Mouse (Mus musculus): ENCODE measurements around the gene Cdk5rap3. TPM values are rescaled to one million over a fixed set of nuclear protein-coding genes. Genes with fewer than 3 reads are reported as not detected.

The Cdk5rap3 gene
- total RNA-seq (2014; fragmentation: Nextera tagmentation) (30.6 and 31.7 TPM in 2 replicates), total RNA-seq (2017) (51.3 and 59.3 TPM in 2 replicates), polyA plus RNA-seq (2012) (63.6 TPM in 2 replicates)

GRCm38 (mm10) chr11:96916044-96916884 lies at the start of gene Cdk5rap3:
Gene Cdk5rap3, minus strand, starts transcription at chr11:96916496.
- Histone ChIP-seq H3K36me3 (replicated peaks) (peaks cover 39% of the 10 kb centered on the region), H3K9me3 (replicated peaks) (no peaks in the 10 kb centered on the region), H3K4me3 (ENCODE audit: low read depth, low read length) (peak within 1 kb of the TSS; percentile 79), H3K27me3 (ENCODE audit: insufficient read depth, low read length) (no peaks in the 10 kb centered on the region), H3K4me1 (ENCODE audit: insufficient read depth, low read depth, low read length) (peaks cover 68% of the 10 kb centered on the region)
- TF ChIP-seq GATA2 (IDR thresholded peaks at IDR 0.05; ENCODE audit: borderline replicate concordance, low read depth, low read length), result no peak
- no peak for TF ChIP-seq TAL1 (conservative IDR thresholded peaks at IDR 0.05; ENCODE audit: low read depth, low read length)
- TF ChIP-seq CTCF (IDR thresholded peaks at IDR 0.05; ENCODE audit: low read depth, low read length), result peak; percentile 38
- no peak for TF ChIP-seq GATA1 (IDR thresholded peaks at IDR 0.05; ENCODE audit: borderline replicate concordance, low read length)
- no peak for TF ChIP-seq POLR2AphosphoS5 (IDR thresholded peaks at IDR 0.05; ENCODE audit: insufficient replicate concordance, low read depth, low read length)
- ATAC-seq (ENCODE audit: extremely low read depth, insufficient number of reproducible peaks, low FRiP score, poor library complexity, severe bottlenecking) (peak; percentile 98), DNase-seq (ENCODE audit: low spot score) (peak; percentile 95)

- Histone ChIP-seq H3K4me1 (ENCODE audit: insufficient read depth, low read depth, low read length) (peaks cover 80% of the 10 kb centered on the region), H3K36me3 (replicated peaks) (peaks cover 93% of the 10 kb centered on the region), H3K27me3 (ENCODE audit: insufficient read depth, low read length) (no peaks in the 10 kb centered on the region; the same call in 1 of the 2 replicates), H3K9me3 (replicated peaks) (no peaks in the 10 kb centered on the region), H3K4me3 (ENCODE audit: low read depth, low read length) (no peak overlapping the region)
- DNase-seq (ENCODE audit: low spot score) (peak; percentile 64), ATAC-seq (ENCODE audit: extremely low read depth, insufficient number of reproducible peaks, low FRiP score, poor library complexity, severe bottlenecking) (peak; percentile 40; the same call in 1 of the 2 replicates)
- TF ChIP-seq POLR2AphosphoS5 (IDR thresholded peaks at IDR 0.05; ENCODE audit: insufficient replicate concordance, low read depth, low read length) (no peak), CTCF (IDR thresholded peaks at IDR 0.05; ENCODE audit: low read depth, low read length) (peak; percentile 72)
These were observed 47.3 kb upstream of the Cdk5rap3 start for GRCm38 (mm10) chr11:96963580-96963979.

GRCm38 (mm10) chr11:96957061-96957805 lies 40.9 kb upstream of the Cdk5rap3 start:
- TF ChIP-seq POLR2AphosphoS5 (IDR thresholded peaks at IDR 0.05; ENCODE audit: insufficient replicate concordance, low read depth, low read length) (no peak), GATA1 (IDR thresholded peaks at IDR 0.05; ENCODE audit: borderline replicate concordance, low read length) (no peak), GATA2 (IDR thresholded peaks at IDR 0.05; ENCODE audit: borderline replicate concordance, low read depth, low read length) (no peak), CTCF (IDR thresholded peaks at IDR 0.05; ENCODE audit: low read depth, low read length) (no peak), TAL1 (conservative IDR thresholded peaks at IDR 0.05; ENCODE audit: low read depth, low read length) (no peak)
- ATAC-seq (ENCODE audit: extremely low read depth, insufficient number of reproducible peaks, low FRiP score, poor library complexity, severe bottlenecking), result no peak
- H3K36me3 ChIP-seq (replicated peaks), result peaks cover 98% of the 10 kb centered on the region
- H3K4me1 ChIP-seq (ENCODE audit: insufficient read depth, low read depth, low read length), result peaks cover 93% of the 10 kb centered on the region
- no peaks in the 10 kb centered on the region for H3K9me3 ChIP-seq (replicated peaks)
- DNase-seq (ENCODE audit: low spot score), result no peak
- H3K27me3 ChIP-seq (ENCODE audit: insufficient read depth, low read length), result no peaks in the 10 kb centered on the region; the same call in 1 of the 2 replicates
- H3K4me3 ChIP-seq (ENCODE audit: low read depth, low read length), result peak overlapping the region; percentile 10; the same call in 1 of the 2 replicates

GRCm38 (mm10) chr11:96956009-96956724 lies 39.9 kb upstream of the Cdk5rap3 start:
- peaks cover 98% of the 10 kb centered on the region for H3K36me3 ChIP-seq (replicated peaks)
- TF ChIP-seq CTCF (IDR thresholded peaks at IDR 0.05; ENCODE audit: low read depth, low read length) (peak; percentile 48), TAL1 (conservative IDR thresholded peaks at IDR 0.05; ENCODE audit: low read depth, low read length) (0 out of 2 replicates have a peak, but pooled peaks have one; percentile 8), POLR2AphosphoS5 (IDR thresholded peaks at IDR 0.05; ENCODE audit: insufficient replicate concordance, low read depth, low read length) (no peak; the same call in 1 of the 2 replicates), GATA2 (IDR thresholded peaks at IDR 0.05; ENCODE audit: borderline replicate concordance, low read depth, low read length) (no peak), GATA1 (IDR thresholded peaks at IDR 0.05; ENCODE audit: borderline replicate concordance, low read length) (no peak)
- ATAC-seq (ENCODE audit: extremely low read depth, insufficient number of reproducible peaks, low FRiP score, poor library complexity, severe bottlenecking) (peak; percentile 77), DNase-seq (ENCODE audit: low spot score) (peak; percentile 70)
- peak overlapping the region; percentile 61; the same call in 1 of the 2 replicates for H3K4me3 ChIP-seq (ENCODE audit: low read depth, low read length)
- H3K4me1 ChIP-seq (ENCODE audit: insufficient read depth, low read depth, low read length), result peaks cover 94% of the 10 kb centered on the region
- no peaks in the 10 kb centered on the region for H3K9me3 ChIP-seq (replicated peaks)
- no peaks in the 10 kb centered on the region for H3K27me3 ChIP-seq (ENCODE audit: insufficient read depth, low read length)

GRCm38 (mm10) chr11:96955094-96955493 lies 38.8 kb upstream of the Cdk5rap3 start:
- no peak for DNase-seq (ENCODE audit: low spot score)
- H3K4me1 ChIP-seq (ENCODE audit: insufficient read depth, low read depth, low read length), result peaks cover 94% of the 10 kb centered on the region
- no peaks in the 10 kb centered on the region for H3K9me3 ChIP-seq (replicated peaks)
- no peaks in the 10 kb centered on the region for H3K27me3 ChIP-seq (ENCODE audit: insufficient read depth, low read length)
- TF ChIP-seq GATA1 (IDR thresholded peaks at IDR 0.05; ENCODE audit: borderline replicate concordance, low read length) (no peak), POLR2AphosphoS5 (IDR thresholded peaks at IDR 0.05; ENCODE audit: insufficient replicate concordance, low read depth, low read length) (no peak; the same call in 1 of the 2 replicates), TAL1 (conservative IDR thresholded peaks at IDR 0.05; ENCODE audit: low read depth, low read length) (no peak), CTCF (IDR thresholded peaks at IDR 0.05; ENCODE audit: low read depth, low read length) (no peak), GATA2 (IDR thresholded peaks at IDR 0.05; ENCODE audit: borderline replicate concordance, low read depth, low read length) (no peak)
- H3K4me3 ChIP-seq (ENCODE audit: low read depth, low read length), result peak overlapping the region; percentile 61; the same call in 1 of the 2 replicates
- H3K36me3 ChIP-seq (replicated peaks), result peaks cover 98% of the 10 kb centered on the region
- ATAC-seq (ENCODE audit: extremely low read depth, insufficient number of reproducible peaks, low FRiP score, poor library complexity, severe bottlenecking), result no peak
